Mouse (Mus musculus) midbrain, postnatal 0 days (tissue): ENCODE results near the gene Mnd1. TPM values are rescaled to one million over a fixed set of nuclear protein-coding genes. Genes with fewer than 3 reads are reported as not detected.
A peak's percentile ranks its signal among the peaks of the same experiment; 100 is the strongest.

Experiments used
- ATAC-seq: fragments of 200-750 bp; cut with Nextera tagmentation; 2 replicates; pipeline ENCODE4 v1.8.0; 2017; ENCODE audit warnings: moderate number of reproducible peaks, mild to moderate bottlenecking, moderate TSS enrichment, moderate library complexity; ENCODE audit not compliant: low FRiP score
- DNase-seq: peaks from one replicate; pipeline ENCODE4 v3.0.0-alpha.2; 2015; ENCODE audit warnings: low spot score
- H3K27ac ChIP-seq: fragments of 300-500 bp; sonication (generic); 2 replicates; pipeline ENCODE4 v1.5.1; 2014; ENCODE audit warnings: low read depth, mild to moderate bottlenecking, low read length, mixed read lengths
- H3K27me3 ChIP-seq: fragments of 300-500 bp; sonication (generic); 2 replicates; pipeline ENCODE4 v1.6.1; 2014; ENCODE audit warnings: low read length, control low read depth, mixed read lengths; ENCODE audit not compliant: insufficient read depth
- H3K36me3 ChIP-seq: fragments of 300-500 bp; sonication (generic); 2 replicates; pipeline ENCODE4 v1.6.1; 2014; ENCODE audit warnings: low read length, control low read depth, mixed read lengths; ENCODE audit not compliant: insufficient read depth
- H3K4me1 ChIP-seq: fragments of 300-500 bp; sonication (generic); 2 replicates; pipeline ENCODE4 v1.6.1; 2014; ENCODE audit warnings: mild to moderate bottlenecking, control low read depth, antibody characterized with exemption, low read length, mixed read lengths; ENCODE audit not compliant: insufficient read depth
- H3K4me2 ChIP-seq: fragments of 300-500 bp; sonication (generic); 2 replicates; pipeline ENCODE4 v1.6.1; 2014; ENCODE audit warnings: low read depth, mild to moderate bottlenecking, low read length, mixed read lengths; ENCODE audit not compliant: poor library complexity, severe bottlenecking
- H3K4me3 ChIP-seq: fragments of 300-500 bp; sonication (generic); 2 replicates; pipeline ENCODE4 v1.5.1; 2014; ENCODE audit warnings: low read depth, mild to moderate bottlenecking, low read length, moderate library complexity
- H3K9ac ChIP-seq: fragments of 300-500 bp; sonication (generic); replicated peaks from 2 replicates; pipeline ENCODE4 v1.6.1; 2014; ENCODE audit warnings: mild to moderate bottlenecking, low read length, moderate library complexity, mixed read lengths; ENCODE audit not compliant: poor library complexity, severe bottlenecking
- H3K9me3 ChIP-seq: fragments of 300-500 bp; sonication (generic); 2 replicates; pipeline ENCODE4 v1.6.1; 2016; ENCODE audit warnings: low read length, control low read depth
- CTCF ChIP-seq: IDR thresholded peaks from 2 replicates; pipeline ENCODE4 v1.5.1; 2016; ENCODE audit warnings: antibody characterized with exemption, mild to moderate bottlenecking
- WGBS: fragments of 180-500 bp; shearing (Covaris S2); extraction: QIAGEN DNeasy Blood & Tissue Kit; methylation state at CpG from one replicate; pipeline ENCODE4 v1.1.7; 2014; 5-methylcytosine and 5-hydroxymethylcytosine counted together
- polyA plus RNA-seq: library from polyadenylated mRNA; unstranded; fragments of >200 nt; fragmentation: Nextera tagmentation; extraction: Ambion mirVana; gene quantifications from 2 replicates; pipeline ENCODE4 v1.2.1, GENCODE M21; 2015
- total RNA-seq: library from RNA; depleted of rRNA; stranded (reverse); fragments of >200 nt; gene quantifications from 2 replicates; pipeline ENCODE4 v1.2.3, GENCODE M21; 2014

The Mnd1 gene
- total and polyA plus RNA-seq, 2 experiments from 2014 or later: 1.9 to 2.5 TPM

DNA sequence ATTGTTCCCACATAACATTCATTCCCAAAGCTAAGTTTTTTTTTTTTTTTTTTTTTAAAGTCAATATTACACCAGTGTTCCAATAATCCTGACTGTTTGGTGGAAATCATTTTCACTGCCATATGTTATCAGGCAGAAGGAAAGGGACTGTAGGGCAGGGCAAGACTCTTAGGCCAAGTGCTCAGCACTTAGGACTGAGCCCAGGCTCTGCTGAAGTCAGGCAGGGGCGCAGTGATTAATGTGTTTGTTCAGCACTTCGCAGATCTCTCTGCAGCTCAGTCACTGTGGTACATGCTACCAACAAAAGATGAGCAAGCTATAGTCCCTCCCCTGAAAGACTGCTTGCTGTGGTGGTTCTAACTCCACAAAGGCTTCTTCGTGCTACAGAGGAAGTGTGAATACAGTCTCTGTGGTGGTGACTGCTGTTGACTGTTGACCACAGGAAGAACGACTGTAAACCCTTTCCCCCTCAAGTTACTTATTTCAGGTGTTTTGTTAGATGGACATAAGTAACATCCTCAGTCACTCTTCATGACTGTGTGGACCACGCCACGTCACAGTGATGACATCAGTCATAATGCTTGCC is 29.8 kb downstream of the Mnd1 start:
- Histone ChIP-seq H3K4me3 (no peak overlapping the region), H3K27me3 (no peaks in the 10 kb centered on the region), H3K9me3 (no peaks in the 10 kb centered on the region), H3K4me1 (no peaks in the 10 kb centered on the region), H3K9ac (no peak overlapping the region), H3K4me2 (no peak overlapping the region), H3K27ac (no peak overlapping the region), H3K36me3 (no peaks in the 10 kb centered on the region)
- 69% methylated on average over 6 of the region's 6 CpGs for WGBS
- TF ChIP-seq CTCF: no peak
- ATAC-seq: no peak
- DNase-seq: no peak

DNA sequence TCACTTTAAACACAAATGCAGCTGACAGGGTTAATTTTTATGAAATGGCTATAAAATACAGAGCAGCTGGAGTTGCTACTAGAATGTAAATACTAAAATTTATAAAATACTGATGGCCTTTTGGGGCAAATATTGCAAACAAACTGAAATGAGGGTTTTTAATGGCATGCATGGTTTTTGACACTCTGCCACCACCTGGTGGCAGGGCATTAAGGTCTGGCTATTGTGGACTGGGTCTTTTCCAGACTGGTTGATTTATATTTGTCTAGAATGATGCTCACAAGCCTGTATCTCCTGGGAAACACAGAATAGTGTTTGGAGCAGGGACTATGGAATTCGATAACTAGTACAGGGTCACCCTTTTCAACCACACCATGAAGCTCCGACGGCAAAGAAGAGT is 32.1 kb downstream of the Mnd1 start:
- Histone ChIP-seq H3K9ac (no peak overlapping the region), H3K27ac (no peak overlapping the region), H3K27me3 (no peaks in the 10 kb centered on the region), H3K4me3 (no peak overlapping the region), H3K36me3 (no peaks in the 10 kb centered on the region), H3K4me2 (no peak overlapping the region), H3K9me3 (no peaks in the 10 kb centered on the region), H3K4me1 (no peaks in the 10 kb centered on the region)
- DNase-seq (no peak), ATAC-seq (no peak)
- peak; percentile 62 for TF ChIP-seq CTCF
- WGBS: 82% methylated on average over 3 of the region's 3 CpGs

DNA sequence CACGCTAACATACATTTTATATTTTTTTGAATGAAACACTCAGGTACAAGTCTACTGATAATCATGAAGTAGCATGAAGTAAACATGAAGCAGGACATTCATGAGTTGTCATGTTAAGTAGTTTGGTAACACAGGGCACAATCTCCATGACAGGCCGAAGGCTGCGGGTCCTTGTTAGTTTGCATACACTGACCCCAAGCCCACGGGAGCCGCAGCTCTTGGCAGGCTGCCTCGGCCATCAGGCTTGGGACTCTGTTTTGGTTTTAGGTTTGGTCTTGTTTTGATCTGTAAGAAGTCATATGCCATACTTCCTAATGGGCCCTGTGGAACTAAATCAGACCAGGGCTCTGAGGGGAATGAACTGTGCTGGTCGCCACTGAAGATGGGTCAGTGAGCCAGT is 36.9 kb downstream of the Mnd1 start:
- no peaks in the 10 kb centered on the region for H3K9me3 ChIP-seq
- WGBS: 73% methylated on average over 7 of the region's 7 CpGs
- H3K36me3 ChIP-seq: no peaks in the 10 kb centered on the region
- H3K4me1 ChIP-seq: no peaks in the 10 kb centered on the region
- no peak overlapping the region for H3K9ac ChIP-seq
- no peak overlapping the region for H3K27ac ChIP-seq
- TF ChIP-seq CTCF: no peak
- no peaks in the 10 kb centered on the region for H3K27me3 ChIP-seq
- DNase-seq (no peak), ATAC-seq (no peak)
- H3K4me3 ChIP-seq: no peak overlapping the region
- H3K4me2 ChIP-seq: no peak overlapping the region

- no peak for TF ChIP-seq CTCF
- H3K36me3 ChIP-seq: no peaks in the 10 kb centered on the region
- H3K9ac ChIP-seq: no peak overlapping the region
- no peak overlapping the region for H3K27ac ChIP-seq
- ATAC-seq (no peak), DNase-seq (no peak)
- no peaks in the 10 kb centered on the region for H3K4me1 ChIP-seq
- no peaks in the 10 kb centered on the region for H3K9me3 ChIP-seq
- H3K27me3 ChIP-seq: no peaks in the 10 kb centered on the region
- no peak overlapping the region for H3K4me2 ChIP-seq
- 88% methylated on average over 7 of the region's 7 CpGs for WGBS
- H3K4me3 ChIP-seq: no peak overlapping the region
Measured at GRCm38 (mm10) chr3:84118178-84118577, 37.4 kb downstream of the Mnd1 start.

GRCm38 (mm10) chr3:84108614-84109013 is 47.0 kb downstream of the Mnd1 start:
- 84% methylated on average over 2 of the region's 2 CpGs for WGBS

DNA sequence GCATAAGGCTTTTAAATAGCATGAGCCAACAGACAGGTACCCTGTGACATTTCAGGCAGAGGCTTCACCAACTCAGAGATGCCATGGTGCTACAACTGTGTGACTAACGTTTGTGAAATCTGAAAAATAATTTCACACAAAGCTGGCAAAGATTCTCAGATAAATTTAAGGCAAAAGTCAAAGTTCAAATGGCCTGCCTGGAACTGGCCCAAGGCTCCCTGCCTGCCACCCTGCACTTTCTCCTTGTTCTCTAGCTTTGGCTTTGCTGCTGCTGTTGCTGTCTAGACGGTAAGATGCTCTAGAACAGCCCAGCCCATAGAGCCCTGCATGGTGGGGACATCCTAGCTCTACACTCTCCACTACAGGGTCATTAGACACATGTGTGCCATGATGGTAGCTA is 49.5 kb downstream of the Mnd1 start:
- no peak overlapping the region for H3K27ac ChIP-seq
- DNase-seq: no peak
- H3K4me2 ChIP-seq: no peak overlapping the region
- ATAC-seq: no peak
- H3K9ac ChIP-seq: no peak overlapping the region
- no peaks in the 10 kb centered on the region for H3K27me3 ChIP-seq
- H3K9me3 ChIP-seq: no peaks in the 10 kb centered on the region; the same call in 1 of the 2 replicates
- no peak for TF ChIP-seq CTCF
- no peak overlapping the region for H3K4me3 ChIP-seq
- H3K4me1 ChIP-seq: no peaks in the 10 kb centered on the region
- no peaks in the 10 kb centered on the region for H3K36me3 ChIP-seq
- 64% methylated on average over 2 of the region's 2 CpGs for WGBS

More at GRCm38 (mm10) chr3:84108614-84109013, 47.0 kb downstream of the Mnd1 start:
- no peaks in the 10 kb centered on the region for H3K27me3 ChIP-seq
- no peak for TF ChIP-seq CTCF
- H3K27ac ChIP-seq: no peak overlapping the region
- DNase-seq (no peak), ATAC-seq (no peak)
- no peak overlapping the region for H3K4me3 ChIP-seq
- no peaks in the 10 kb centered on the region for H3K36me3 ChIP-seq
- H3K9ac ChIP-seq: no peak overlapping the region
- H3K4me1 ChIP-seq: no peaks in the 10 kb centered on the region
- H3K9me3 ChIP-seq: no peaks in the 10 kb centered on the region; the same call in 1 of the 2 replicates
- H3K4me2 ChIP-seq: no peak overlapping the region
